Mouse (Mus musculus) naive thymus-derived CD4-positive, alpha-beta T cell, adult 2 months (primary cell): ENCODE data around the gene Pdzd3.

Source experiments
- DNase-seq: peaks from one replicate; pipeline ENCODE4 v3.0.0-alpha.2; 2011; ENCODE audit warnings: low read depth

Pdzd3 gene

GRCm38 (mm10) chr9:44199580-44199979 is 51.7 kb downstream of the Pdzd3 start:
- DNase-seq = no peak

DNA sequence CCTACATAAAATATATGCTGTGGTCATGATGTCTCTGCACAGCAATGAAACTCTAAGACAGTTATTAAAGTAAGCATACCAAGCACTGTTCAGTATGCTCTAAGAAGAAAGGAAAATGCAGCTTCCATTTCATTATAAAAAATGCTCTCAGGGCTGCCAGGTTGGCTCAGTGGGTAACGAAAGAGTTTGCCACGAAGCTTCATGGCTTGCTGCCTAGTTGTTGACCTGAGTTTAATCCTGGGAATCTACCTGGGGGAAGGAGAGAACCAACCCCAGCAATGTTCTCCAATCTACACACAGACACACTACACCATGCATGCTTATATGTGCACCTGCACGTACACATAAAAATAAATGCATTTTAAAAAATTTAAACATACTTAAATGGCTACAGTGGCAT is 52.1 kb downstream of the Pdzd3 start:
- DNase-seq = no peak
